Mouse (Mus musculus): ENCODE measurements around the gene Gga1. TPM values are rescaled to one million over a fixed set of nuclear protein-coding genes. Genes with fewer than 3 reads are reported as not detected.
A peak's percentile ranks its signal among the peaks of the same experiment; 100 is the strongest.

Gga1 gene
- polyA plus RNA-seq, 1 experiment from 2014 or later, result 31.7 TPM

DNA sequence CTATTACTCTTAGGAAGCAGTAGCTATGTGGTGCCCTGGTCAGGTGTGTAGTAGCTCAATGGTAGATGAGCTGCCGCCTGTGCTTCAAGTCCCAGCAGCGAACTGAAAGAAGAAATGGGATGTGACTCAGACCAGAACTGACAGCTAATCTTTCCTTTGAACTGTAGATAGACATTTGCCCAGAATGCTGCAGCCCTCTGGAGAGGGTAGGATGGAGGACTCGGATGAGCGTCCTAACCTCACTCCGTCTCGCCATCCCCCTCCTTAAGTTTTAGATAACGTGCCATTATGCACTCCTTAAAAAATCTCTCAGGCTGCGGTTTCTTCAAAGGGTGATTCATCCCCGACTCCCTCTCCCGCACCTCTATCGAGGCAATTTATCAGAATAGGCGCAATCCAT lies 42.9 kb downstream of the Gga1 start:
- Histone ChIP-seq H3K36me3 (ENCODE audit: control insufficient read depth, insufficient read depth, low read length) (no peaks in the 10 kb centered on the region), H3K4me1 (ENCODE audit: control insufficient read depth, insufficient read depth, low read length) (peaks cover 18% of the 10 kb centered on the region), H3K4me3 (ENCODE audit: low read depth, low read length) (no peak overlapping the region), H3K4me2 (ENCODE audit: low read depth, low read length) (no peak overlapping the region), H3K27ac (ENCODE audit: low read depth, low read length) (no peak overlapping the region), H3K27me3 (ENCODE audit: control insufficient read depth, insufficient read depth, low read length) (no peaks in the 10 kb centered on the region), H3K9ac (replicated peaks; ENCODE audit: low read depth, low read length) (no peak overlapping the region), H3K9me3 (ENCODE audit: control insufficient read depth, low read length) (no peaks in the 10 kb centered on the region)
- no peak for ATAC-seq (ENCODE audit: low read depth)
- WGBS, result 79% methylated on average over 12 of the region's 12 CpGs

DNA sequence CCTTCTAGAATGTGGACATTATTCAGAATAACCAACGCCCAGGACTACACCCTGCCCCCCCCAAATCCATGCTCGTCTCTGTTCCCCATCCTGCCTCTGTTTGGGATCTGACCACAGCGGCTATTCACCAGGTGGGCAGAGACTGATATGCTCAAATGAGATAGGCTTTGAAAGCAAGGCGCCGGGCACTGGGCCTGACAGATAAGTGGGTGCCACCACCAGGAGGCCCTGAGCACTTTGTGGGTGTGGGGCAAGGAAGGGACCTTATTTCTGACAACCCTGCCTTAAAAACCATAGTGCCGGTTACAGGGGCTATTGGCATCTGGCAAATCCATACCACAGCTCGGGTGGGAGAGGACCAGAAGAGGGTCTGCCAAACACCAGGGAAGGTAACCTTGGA lies 45.7 kb downstream of the Gga1 start:
- 92% methylated on average over 7 of the region's 7 CpGs for WGBS

DNA sequence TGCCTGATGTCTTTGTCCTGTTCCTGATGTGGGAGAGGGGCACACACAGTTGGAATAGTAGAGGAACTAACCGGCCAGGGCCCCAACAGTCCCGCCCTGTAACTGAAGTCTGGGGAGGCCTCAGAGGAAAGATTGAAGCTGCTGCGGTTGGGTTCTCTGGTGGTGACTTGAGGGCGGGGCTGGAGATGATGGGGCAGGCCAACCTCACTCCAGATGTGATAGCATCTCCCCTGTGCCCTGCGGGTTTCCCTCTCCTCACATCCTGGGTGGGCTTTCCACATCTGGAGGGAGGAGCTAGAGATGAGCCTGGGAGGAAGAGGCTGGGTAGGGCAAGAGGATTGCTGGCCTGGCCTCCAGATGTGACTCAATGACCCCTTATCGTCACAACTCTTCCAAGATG lies 46.6 kb downstream of the Gga1 start:
- Histone ChIP-seq H3K4me1 (ENCODE audit: control insufficient read depth, insufficient read depth, low read length) (peaks cover 8% of the 10 kb centered on the region; the same call in 1 of the 2 replicates), H3K9me3 (ENCODE audit: control insufficient read depth, low read length) (no peaks in the 10 kb centered on the region), H3K27ac (ENCODE audit: low read depth, low read length) (no peak overlapping the region), H3K9ac (replicated peaks; ENCODE audit: low read depth, low read length) (no peak overlapping the region), H3K27me3 (ENCODE audit: control insufficient read depth, insufficient read depth, low read length) (no peaks in the 10 kb centered on the region), H3K36me3 (ENCODE audit: control insufficient read depth, insufficient read depth, low read length) (no peaks in the 10 kb centered on the region), H3K4me2 (ENCODE audit: low read depth, low read length) (no peak overlapping the region), H3K4me3 (ENCODE audit: low read depth, low read length) (no peak overlapping the region)
- ATAC-seq (ENCODE audit: low read depth), result no peak
- WGBS, result 72% methylated on average over 6 of the region's 6 CpGs

More for the DNA sequence above, 45.7 kb downstream of the Gga1 start:
- no peak overlapping the region for H3K9ac ChIP-seq (replicated peaks; ENCODE audit: low read depth, low read length)
- H3K4me2 ChIP-seq (ENCODE audit: low read depth, low read length), result no peak overlapping the region
- no peaks in the 10 kb centered on the region for H3K36me3 ChIP-seq (ENCODE audit: control insufficient read depth, insufficient read depth, low read length)
- H3K27ac ChIP-seq (ENCODE audit: low read depth, low read length), result no peak overlapping the region
- no peaks in the 10 kb centered on the region for H3K9me3 ChIP-seq (ENCODE audit: control insufficient read depth, low read length)
- ATAC-seq (ENCODE audit: low read depth), result no peak
- H3K27me3 ChIP-seq (ENCODE audit: control insufficient read depth, insufficient read depth, low read length), result no peaks in the 10 kb centered on the region
- peaks cover 8% of the 10 kb centered on the region; the same call in 1 of the 2 replicates for H3K4me1 ChIP-seq (ENCODE audit: control insufficient read depth, insufficient read depth, low read length)
- no peak overlapping the region for H3K4me3 ChIP-seq (ENCODE audit: low read depth, low read length)

DNA sequence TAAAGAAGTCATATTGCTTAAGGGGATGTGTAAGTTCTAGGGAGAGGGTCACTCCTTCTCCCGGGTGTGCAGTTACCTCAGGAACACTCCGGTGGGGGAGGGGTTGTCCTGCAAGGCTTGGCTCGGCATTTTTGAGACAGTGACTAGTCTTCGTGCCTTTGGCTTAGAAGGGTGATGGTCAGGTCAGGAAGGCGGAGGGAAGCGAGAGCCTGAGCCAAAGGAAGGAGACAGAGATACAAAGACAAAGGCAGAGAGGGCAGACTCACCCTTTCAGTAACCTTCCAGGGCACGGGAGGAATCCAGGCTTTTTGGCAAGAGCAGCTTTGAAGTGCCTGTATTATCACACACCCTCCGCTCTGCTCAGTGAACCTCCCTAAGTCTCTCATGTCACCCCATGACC lies 48.1 kb downstream of the Gga1 start:
- no peak for ATAC-seq (ENCODE audit: low read depth)
- Histone ChIP-seq H3K36me3 (ENCODE audit: control insufficient read depth, insufficient read depth, low read length) (no peaks in the 10 kb centered on the region), H3K9ac (replicated peaks; ENCODE audit: low read depth, low read length) (no peak overlapping the region), H3K27ac (ENCODE audit: low read depth, low read length) (no peak overlapping the region), H3K27me3 (ENCODE audit: control insufficient read depth, insufficient read depth, low read length) (no peaks in the 10 kb centered on the region), H3K4me3 (ENCODE audit: low read depth, low read length) (no peak overlapping the region), H3K4me1 (ENCODE audit: control insufficient read depth, insufficient read depth, low read length) (peaks cover 8% of the 10 kb centered on the region; the same call in 1 of the 2 replicates), H3K4me2 (ENCODE audit: low read depth, low read length) (no peak overlapping the region), H3K9me3 (ENCODE audit: control insufficient read depth, low read length) (no peaks in the 10 kb centered on the region)
- 34% methylated on average over 8 of the region's 8 CpGs for WGBS

DNA sequence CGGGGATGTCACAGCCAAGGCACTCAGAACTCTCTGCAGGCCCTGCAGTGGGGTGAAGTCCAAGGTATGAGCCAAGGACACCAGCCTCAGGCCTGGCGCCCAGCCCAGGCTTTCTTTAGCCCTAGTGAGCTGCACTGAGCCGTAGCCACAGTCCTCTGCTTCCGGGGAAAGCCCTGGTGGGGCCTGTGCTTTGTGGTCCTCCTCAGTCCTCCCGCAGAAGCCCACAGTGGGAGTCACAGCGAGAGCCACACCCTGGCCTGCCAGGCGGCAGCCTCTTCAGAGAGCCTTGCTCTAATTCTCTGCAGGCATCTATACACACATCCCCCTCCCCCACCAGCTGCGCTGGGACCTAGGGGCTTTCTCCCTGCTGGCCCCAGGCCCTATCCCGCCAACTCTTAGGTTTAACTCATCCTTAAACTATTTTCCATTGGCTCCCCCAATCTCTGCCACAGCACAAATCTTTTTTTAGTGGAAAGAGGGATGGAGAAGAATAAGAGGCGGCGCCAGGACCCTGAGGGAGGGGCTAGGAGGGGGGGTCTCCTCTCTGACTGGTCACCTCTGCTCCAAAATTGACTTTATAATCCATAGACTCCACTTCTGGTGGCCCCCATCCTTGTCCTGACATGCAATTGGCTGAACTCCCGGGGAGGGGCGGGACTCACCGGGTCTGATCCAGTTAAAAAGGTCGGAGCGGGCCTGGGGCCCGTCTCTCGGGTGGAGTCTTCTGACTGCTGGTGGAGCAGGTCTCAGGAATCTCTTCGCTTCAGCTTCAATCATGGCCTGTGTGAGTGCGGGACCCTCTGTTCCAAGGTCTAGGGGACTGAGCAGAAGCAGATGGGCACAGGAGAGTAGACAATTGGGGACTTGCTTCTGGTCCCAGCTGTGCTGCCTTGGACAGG lies 49.3 kb downstream of the Gga1 start, which contains the start of gene Lgals1:
Lgals1 (plus strand) TSS at position 705 of the 899 bp plus-strand sequence.
- H3K9ac ChIP-seq (replicated peaks; ENCODE audit: low read depth, low read length), result peak within 1 kb of the TSS; percentile 32; the same call in 1 of the 2 replicates
- H3K4me2 ChIP-seq (ENCODE audit: low read depth, low read length), result peak within 1 kb of the TSS; percentile 59
- no peaks in the 10 kb centered on the region for H3K27me3 ChIP-seq (ENCODE audit: control insufficient read depth, insufficient read depth, low read length)
- peak; percentile 65; the same call in 1 of the 2 replicates for ATAC-seq (ENCODE audit: low read depth)
- peak within 1 kb of the TSS; percentile 20; the same call in 1 of the 2 replicates for H3K4me3 ChIP-seq (ENCODE audit: low read depth, low read length)
- H3K4me1 ChIP-seq (ENCODE audit: control insufficient read depth, insufficient read depth, low read length), result peaks cover 8% of the 10 kb centered on the region; the same call in 1 of the 2 replicates
- no peaks in the 10 kb centered on the region for H3K9me3 ChIP-seq (ENCODE audit: control insufficient read depth, low read length)
- no peaks in the 10 kb centered on the region for H3K36me3 ChIP-seq (ENCODE audit: control insufficient read depth, insufficient read depth, low read length)
- H3K27ac ChIP-seq (ENCODE audit: low read depth, low read length), result peak within 1 kb of the TSS; percentile 64
- 8% methylated on average over 20 of the region's 20 CpGs for WGBS

DNA sequence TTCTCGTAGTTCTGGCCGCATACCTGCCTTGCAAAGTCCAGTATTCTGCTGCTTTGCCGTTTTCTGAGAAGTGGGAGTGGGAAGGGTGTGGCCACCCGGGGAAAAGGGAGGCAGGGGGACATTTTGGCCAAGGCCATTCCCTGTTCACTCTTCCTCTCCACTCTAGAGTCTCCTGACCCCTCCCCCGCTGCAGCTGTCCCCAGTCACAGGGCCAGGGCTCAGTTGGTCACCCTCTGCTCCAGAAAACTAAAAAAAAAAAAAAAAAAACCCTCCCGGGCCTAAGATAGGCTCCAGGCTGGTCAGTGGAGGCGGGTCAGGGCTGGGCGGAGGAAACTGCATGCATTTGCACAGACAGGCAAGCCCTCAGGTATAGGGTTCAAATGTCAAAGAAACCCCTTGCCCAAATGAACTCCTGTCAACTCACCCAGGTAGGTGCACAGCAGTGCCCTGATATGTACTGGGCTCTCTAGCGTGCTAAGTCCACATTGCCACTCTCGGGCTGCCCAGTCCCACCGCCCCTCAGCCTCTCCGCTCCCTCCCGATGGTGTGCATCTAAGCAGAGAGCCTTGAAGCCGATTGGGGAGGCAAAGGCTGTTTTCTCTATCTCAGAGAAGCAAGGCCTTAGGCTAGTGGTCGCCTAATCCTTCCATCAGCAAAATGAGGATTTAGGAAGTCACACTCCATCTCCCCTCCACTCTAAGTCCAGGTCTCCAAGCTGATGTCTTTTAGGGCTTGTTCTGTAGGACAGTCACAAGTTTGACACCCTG lies 50.2 kb downstream of the Gga1 start:
- Histone ChIP-seq H3K4me1 (ENCODE audit: control insufficient read depth, insufficient read depth, low read length) (peaks cover 8% of the 10 kb centered on the region; the same call in 1 of the 2 replicates), H3K9ac (replicated peaks; ENCODE audit: low read depth, low read length) (peak overlapping the region; percentile 8; the same call in 1 of the 2 replicates), H3K27ac (ENCODE audit: low read depth, low read length) (no peak overlapping the region), H3K4me2 (ENCODE audit: low read depth, low read length) (peak overlapping the region; percentile 59), H3K4me3 (ENCODE audit: low read depth, low read length) (peak overlapping the region; percentile 20; the same call in 1 of the 2 replicates), H3K27me3 (ENCODE audit: control insufficient read depth, insufficient read depth, low read length) (no peaks in the 10 kb centered on the region), H3K9me3 (ENCODE audit: control insufficient read depth, low read length) (no peaks in the 10 kb centered on the region), H3K36me3 (ENCODE audit: control insufficient read depth, insufficient read depth, low read length) (no peaks in the 10 kb centered on the region)
- 28% methylated on average over 15 of the region's 15 CpGs for WGBS
- no peak for ATAC-seq (ENCODE audit: low read depth)

DNA sequence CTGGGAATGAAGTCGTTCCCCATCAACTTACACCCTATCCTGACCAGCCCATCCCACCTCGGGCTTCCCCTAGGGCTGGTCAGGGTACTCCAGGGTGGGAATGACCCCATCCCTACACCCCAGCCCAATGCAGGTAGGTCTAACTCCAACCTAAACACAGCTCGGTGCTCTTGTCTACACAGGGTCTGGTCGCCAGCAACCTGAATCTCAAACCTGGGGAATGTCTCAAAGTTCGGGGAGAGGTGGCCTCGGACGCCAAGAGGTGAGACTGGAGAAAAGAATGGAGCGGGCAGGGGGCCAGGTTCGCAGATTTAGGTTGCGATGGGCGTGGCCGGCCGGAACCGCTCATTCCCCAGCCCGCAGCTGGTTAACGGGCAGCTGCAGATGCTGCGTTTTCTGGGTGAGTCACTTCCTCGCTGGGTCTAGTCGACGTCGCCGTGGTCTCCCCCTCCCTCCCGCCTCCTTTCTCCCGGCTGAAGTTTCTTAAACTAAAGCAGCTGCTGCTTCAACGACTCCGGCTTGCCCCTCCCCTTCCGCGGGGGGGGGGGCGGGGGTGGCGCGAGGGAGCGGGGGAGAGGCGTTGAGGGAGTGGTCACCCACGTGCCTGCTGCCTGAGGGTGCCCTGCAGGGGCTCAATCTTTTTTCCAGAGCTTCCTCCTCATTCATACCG lies 50.9 kb downstream of the Gga1 start:
- Histone ChIP-seq H3K9ac (replicated peaks; ENCODE audit: low read depth, low read length) (peak overlapping the region; percentile 44), H3K4me1 (ENCODE audit: control insufficient read depth, insufficient read depth, low read length) (peaks cover 8% of the 10 kb centered on the region; the same call in 1 of the 2 replicates), H3K9me3 (ENCODE audit: control insufficient read depth, low read length) (no peaks in the 10 kb centered on the region), H3K27ac (ENCODE audit: low read depth, low read length) (no peak overlapping the region), H3K36me3 (ENCODE audit: control insufficient read depth, insufficient read depth, low read length) (no peaks in the 10 kb centered on the region), H3K4me2 (ENCODE audit: low read depth, low read length) (peak overlapping the region; percentile 59), H3K4me3 (ENCODE audit: low read depth, low read length) (peak overlapping the region; percentile 20), H3K27me3 (ENCODE audit: control insufficient read depth, insufficient read depth, low read length) (no peaks in the 10 kb centered on the region)
- ATAC-seq (ENCODE audit: low read depth), result no peak
- 1% methylated on average over 31 of the region's 35 CpGs for WGBS

DNA sequence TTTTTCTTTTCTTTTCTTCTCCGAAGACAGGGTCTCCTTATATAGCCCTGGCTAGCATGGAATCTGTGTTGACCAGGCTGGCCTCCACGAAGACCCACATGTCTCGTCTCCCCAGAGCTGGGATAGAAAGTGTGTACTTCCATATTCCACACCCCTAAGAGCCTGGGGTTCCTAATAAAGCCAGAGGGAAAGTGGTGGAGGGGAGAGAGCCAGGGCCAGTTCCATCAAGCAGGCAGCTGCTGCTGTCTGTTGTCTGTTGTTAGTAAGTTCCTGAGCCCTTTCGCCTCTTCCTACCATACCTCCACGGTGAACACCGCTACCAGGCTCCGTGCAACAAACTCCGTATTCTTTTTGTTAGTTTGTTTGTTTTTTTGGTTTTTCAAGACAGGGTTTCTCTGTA lies 51.5 kb downstream of the Gga1 start:
- ATAC-seq (ENCODE audit: low read depth), result no peak
- H3K9ac ChIP-seq (replicated peaks; ENCODE audit: low read depth, low read length), result no peak overlapping the region
- H3K36me3 ChIP-seq (ENCODE audit: control insufficient read depth, insufficient read depth, low read length), result no peaks in the 10 kb centered on the region
- H3K27ac ChIP-seq (ENCODE audit: low read depth, low read length), result no peak overlapping the region
- H3K4me3 ChIP-seq (ENCODE audit: low read depth, low read length), result no peak overlapping the region
- WGBS, result 49% methylated on average over 8 of the region's 8 CpGs
- no peaks in the 10 kb centered on the region for H3K9me3 ChIP-seq (ENCODE audit: control insufficient read depth, low read length)
- peaks cover 8% of the 10 kb centered on the region; the same call in 1 of the 2 replicates for H3K4me1 ChIP-seq (ENCODE audit: control insufficient read depth, insufficient read depth, low read length)
- H3K27me3 ChIP-seq (ENCODE audit: control insufficient read depth, insufficient read depth, low read length), result no peaks in the 10 kb centered on the region
- peak overlapping the region; percentile 59 for H3K4me2 ChIP-seq (ENCODE audit: low read depth, low read length)

Measured in neural tube, embryonic 14.5 days (tissue).